Mouse (Mus musculus) T-helper 17 cell (primary cell): Measurements from ENCODE around the gene Kifc3.

ENCODE experiments used
- in situ Hi-C, 2 experiments: fragments of 300-600 bp; cut with MboI, MseI; formaldehyde crosslinking; loops; 1 replicate in 1 of 2; 2 replicates in 1 of 2; pipeline ENCODE4 v1.15.1; 2025; ENCODE audit warnings: high pct_unique_total_duplicates in 2 of 2

Kifc3 gene

GRCm38 (mm10) chr8:95080381-95081341, 122.0 kb downstream of the Kifc3 start, which contains the start of gene Katnb1:
Gene Katnb1, plus strand, starts transcription at chr8:95081186.
- in situ Hi-C loops: loop anchor here in 1 of 2 experiments (25.0 kb wide), 1 partner anchor 732 kb away; the partner anchor contains the start of gene Cnot1

GRCm38 (mm10) chr8:95079305-95079704, 123.3 kb downstream of the Kifc3 start:
- in situ Hi-C loops: loop anchor here in 1 of 2 experiments (25.0 kb wide), 1 partner anchor 733 kb away; the partner anchor contains the start of gene Cnot1

GRCm38 (mm10) chr8:95078055-95078454, 124.6 kb downstream of the Kifc3 start:
- in situ Hi-C loops: loop anchor here in 1 of 2 experiments (25.0 kb wide), 1 partner anchor 734 kb away; the partner anchor contains the start of gene Cnot1

GRCm38 (mm10) chr8:95076151-95076550, 126.5 kb downstream of the Kifc3 start:
- in situ Hi-C loops: loop anchor here in 1 of 2 experiments (25.0 kb wide), 1 partner anchor 736 kb away; the partner anchor contains the start of gene Cnot1

- in situ Hi-C loops: loop anchor here in 1 of 2 experiments (25.0 kb wide), 1 partner anchor 737 kb away; the partner anchor contains the start of gene Cnot1
Measured at GRCm38 (mm10) chr8:95075504-95075903, 127.1 kb downstream of the Kifc3 start.

GRCm38 (mm10) chr8:95067582-95067981, 135.0 kb downstream of the Kifc3 start:
- in situ Hi-C loops: loop anchor here in 1 of 2 experiments (5.0 kb wide), 1 partner anchor 105 kb away; no protein-coding TSS in a partner anchor

- in situ Hi-C loops: no loop called here
Measured at GRCm38 (mm10) chr8:95064531-95064930, 138.1 kb downstream of the Kifc3 start.

- in situ Hi-C loops: no loop called here
Measured at GRCm38 (mm10) chr8:95059812-95060533, 142.6 kb downstream of the Kifc3 start.

GRCm38 (mm10) chr8:95058661-95059060, 144.0 kb downstream of the Kifc3 start:
- in situ Hi-C loops: no loop called here

- in situ Hi-C loops: no loop called here
Measured at GRCm38 (mm10) chr8:95056414-95056813, 146.2 kb downstream of the Kifc3 start.

GRCm38 (mm10) chr8:95054927-95055510, 147.6 kb downstream of the Kifc3 start, which contains the start of gene Drc7:
Gene Drc7, plus strand, starts transcription at chr8:95055103.
- in situ Hi-C loops: no loop called here

- in situ Hi-C loops: no loop called here
Measured at GRCm38 (mm10) chr8:95054438-95054837, 148.2 kb downstream of the Kifc3 start.
